Mouse (Mus musculus) adrenal gland (tissue): ENCODE results near the gene Dusp11.
"Not testable (repeated sequence)": the region's sequence is repeated elsewhere in the genome, so short reads cannot be mapped to it uniquely, and the experiment has no call there.

Experiments
- intact Hi-C: fragments of 180-260 bp; cut with DNase I; formaldehyde crosslinking; loops from one replicate; pipeline ENCODE4 v1.15.1; 2025

Gene Dusp11

DNA sequence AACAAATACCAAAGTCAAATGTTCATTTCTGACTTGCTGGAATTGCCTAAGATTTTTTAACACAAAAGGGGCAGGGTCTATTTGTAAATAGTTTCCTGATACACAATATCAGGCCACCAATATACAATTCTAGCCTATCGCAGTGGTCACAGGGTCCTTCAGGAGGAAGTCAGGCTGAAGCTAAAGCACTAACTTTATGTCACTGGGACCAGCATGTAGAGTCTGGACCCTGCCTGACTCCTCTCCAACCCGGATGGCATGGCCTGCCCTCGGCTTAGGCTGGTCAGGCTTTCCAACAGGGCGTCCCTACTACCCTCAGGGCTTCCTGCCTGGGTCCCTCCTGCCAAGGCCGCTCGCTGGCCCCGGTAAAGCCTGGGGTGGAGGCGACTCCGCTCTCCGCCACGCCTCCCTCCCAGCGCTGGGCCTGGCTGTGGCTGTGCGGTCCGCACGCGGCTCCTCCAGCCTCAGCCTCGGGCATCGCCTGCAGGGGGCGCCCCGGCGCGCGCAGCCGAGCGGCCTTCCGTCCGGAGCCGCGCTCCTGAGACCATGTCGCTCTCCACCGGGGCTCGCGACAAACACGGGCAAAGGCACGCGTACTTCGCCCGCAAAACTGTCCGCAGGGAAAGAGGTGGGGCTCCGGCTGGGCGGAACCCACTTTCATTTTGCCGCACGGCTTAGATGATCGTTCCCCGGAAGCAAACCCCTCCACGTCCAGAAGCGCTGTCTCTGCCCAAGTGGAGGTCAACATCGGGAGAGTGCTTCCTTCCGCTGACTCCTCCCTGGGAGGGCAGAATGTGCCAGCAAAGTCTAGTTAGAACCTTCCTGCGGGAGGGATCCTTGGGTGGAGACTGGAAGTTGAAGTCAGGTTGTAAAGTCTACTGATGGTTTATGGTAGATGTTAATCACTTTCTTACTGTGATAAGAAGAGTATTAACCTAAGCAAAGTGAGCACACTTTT is 24.7 kb downstream of the Dusp11 start:
- intact Hi-C loops: not testable (repeated sequence)

DNA sequence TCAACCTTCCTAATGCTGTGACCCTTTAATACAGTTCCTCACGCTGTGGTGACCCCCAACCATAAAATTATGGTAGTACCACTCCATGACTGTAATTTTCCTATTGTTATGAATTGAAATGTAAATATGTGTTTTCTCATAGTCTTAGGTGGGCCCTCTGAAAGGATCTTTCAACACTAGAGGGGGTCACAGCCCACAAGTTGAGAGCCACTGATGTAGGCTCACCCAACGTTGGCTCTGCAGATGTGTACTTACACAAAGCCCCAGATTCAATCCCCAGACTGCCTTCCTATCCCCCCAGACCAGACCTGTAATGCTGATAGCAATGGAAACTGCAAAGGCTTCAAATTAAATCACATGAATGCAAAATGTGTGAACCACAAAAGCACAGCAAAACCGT is 25.8 kb downstream of the Dusp11 start:
- intact Hi-C loops: no loop called here

DNA sequence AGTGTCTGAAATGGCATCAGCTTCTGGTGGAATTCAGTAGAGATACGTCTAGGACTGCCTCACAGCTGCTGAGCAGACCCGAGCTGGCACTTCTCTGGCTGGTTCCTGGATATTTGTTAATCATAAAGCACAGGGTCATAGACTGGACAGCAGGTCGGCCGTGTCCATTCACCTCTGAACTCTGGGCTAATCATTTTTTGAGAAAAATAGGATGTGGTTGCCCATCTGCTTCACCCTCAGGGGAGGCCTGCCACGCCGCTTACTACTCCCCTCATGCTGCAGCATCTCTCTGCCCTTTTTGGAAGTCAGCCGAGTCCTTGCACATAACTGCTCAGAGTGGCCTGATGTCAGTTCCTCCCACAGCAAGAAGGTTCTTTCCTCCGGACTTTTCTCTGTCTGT is 27.4 kb downstream of the Dusp11 start:
- intact Hi-C loops: no loop called here

DNA sequence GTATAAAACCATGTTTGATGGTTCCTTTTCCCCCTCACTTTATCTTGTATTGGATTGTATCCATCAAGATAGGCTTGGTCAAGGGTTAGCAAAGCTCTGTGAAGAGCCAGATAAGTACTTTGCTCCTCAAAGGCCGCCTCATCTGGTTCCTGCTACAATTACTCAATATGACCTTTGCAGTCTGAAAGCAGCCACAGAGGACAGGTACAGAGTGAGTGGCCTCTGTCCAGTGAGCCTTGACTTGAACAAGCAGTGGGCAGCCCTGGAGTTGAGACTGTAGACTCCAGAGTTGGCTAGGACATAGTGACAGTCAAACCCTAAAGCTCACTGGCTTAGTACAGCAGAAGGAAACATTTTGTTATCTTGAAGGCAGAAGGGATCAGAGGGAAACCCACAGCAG is 32.2 kb downstream of the Dusp11 start:
- intact Hi-C loops: no loop called here

DNA sequence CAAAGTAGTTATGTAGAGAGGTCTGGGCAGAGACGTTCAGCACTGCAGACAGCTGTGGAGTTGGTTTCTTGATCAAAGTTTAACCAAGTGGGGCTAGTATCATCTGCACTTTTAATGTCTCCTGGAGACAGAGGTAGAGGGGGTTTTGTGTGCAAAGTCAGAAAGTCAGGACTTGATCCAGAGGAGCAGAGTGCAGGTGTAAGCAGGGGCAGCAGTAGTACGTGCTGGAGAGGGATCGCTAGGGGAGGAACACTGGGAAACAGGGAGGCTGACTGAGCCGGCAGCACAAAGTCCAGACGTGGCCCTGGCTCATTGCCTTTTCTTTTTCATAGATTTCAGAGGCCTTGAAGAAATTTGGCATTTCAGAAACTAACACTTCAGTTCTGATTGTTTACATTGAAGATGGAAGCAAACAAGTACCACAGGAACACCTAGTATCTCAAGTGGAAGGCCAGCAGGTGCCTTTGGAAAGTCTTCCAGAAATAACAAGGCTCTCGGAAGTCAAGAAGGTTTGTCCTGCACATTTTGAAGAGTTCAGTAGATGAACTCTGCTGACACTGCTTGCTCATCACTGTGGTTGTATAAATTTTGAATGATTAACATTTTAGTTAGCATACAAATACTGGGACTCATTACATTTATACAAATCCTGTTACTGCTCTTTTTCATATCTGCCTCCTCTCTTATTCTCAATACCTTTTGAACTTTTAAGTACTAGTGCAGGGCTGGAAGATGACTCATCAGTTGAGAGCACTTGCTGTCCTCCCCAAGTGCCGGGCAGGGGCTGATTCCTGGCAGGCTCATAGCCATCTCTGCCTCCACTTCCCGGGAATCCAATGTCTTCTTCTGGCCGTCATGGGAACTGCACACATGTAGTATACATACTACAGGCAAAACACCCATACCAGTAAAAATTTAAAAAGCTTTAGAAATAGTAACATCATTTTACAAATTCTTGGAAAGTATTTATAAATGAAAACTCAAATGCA is 33.7 kb downstream of the Dusp11 start:
- intact Hi-C loops: no loop called here

DNA sequence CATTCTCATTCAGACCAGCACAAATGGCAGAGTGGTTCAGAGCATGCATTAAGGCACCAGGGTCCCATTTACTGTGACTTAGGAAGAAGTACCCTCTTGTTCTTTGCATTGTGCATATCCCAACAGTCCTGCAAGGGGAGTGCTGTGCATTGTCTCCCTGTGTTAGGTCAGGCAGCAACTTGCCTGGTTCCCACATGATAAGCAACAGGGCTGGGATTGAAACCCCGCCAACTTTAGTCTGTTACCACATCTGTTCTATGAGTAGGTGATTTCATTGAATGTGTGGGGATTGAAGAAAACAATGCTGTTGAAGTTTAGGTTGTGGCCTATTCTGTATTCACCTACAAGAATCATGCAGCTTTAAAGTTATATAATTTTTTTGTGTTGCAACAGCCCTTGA is 34.8 kb downstream of the Dusp11 start:
- intact Hi-C loops: no loop called here

DNA sequence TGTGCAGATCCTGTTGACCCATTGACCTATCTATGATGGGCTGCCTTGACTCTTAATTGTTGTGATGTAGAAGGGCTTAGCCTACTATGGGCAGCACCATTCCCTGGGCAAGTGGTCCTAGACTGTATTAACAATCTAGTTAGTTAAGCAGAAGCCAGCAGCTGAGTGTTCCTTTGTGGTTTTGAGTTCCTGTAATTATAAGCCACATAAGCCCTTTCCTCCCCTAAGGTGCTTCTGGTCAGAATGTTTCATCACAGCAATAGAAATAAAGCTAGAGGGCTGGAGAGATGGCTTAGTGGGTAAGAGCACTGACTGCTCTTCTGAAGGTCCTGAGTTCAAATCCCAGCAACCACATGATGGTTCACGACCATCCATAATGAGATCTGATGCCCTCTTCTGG is 37.8 kb downstream of the Dusp11 start:
- intact Hi-C loops: no loop called here

DNA sequence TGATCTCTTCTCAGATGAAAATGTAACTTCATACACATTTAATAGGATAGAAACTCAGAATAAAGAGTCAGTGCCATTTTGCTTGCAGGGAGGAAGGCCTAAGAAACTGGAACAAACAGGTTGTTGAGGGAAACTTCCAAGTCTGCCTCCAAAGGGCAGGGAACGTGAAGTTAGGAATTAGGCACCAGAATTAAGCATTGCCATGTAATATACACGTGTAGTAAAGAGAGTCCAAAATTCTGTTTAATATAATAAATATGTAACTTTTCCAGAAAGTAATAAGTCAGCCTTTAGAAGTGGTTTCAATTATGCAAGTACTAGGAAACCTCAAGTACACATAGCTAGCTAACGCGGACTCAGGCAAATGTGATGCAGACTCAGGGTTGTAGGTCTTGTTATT is 42.1 kb downstream of the Dusp11 start:
- intact Hi-C loops: loop anchor here (5.0 kb wide), 1 partner anchor 38 kb away; no protein-coding TSS in a partner anchor

DNA sequence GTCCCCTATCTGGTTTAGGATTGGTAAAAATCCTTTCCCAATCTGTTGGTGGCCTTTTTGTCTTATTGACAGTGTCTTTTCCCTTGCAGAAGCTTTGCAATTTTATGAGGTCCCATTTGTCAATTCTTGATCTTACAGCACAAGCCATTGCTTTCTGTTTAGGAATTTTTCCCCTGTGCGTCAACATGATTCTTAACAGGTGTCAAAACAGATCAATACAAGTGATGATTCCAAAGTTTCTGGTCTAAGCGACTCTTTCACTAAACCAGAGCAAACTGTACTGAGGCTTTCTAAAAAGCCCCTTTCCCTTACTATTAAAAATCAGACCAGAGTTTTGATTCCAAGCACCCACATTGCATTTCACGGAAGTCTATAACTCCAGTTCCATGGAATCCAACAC is 43.1 kb downstream of the Dusp11 start:
- intact Hi-C loops: loop anchor here (5.0 kb wide), 1 partner anchor 39 kb away; no protein-coding TSS in a partner anchor

DNA sequence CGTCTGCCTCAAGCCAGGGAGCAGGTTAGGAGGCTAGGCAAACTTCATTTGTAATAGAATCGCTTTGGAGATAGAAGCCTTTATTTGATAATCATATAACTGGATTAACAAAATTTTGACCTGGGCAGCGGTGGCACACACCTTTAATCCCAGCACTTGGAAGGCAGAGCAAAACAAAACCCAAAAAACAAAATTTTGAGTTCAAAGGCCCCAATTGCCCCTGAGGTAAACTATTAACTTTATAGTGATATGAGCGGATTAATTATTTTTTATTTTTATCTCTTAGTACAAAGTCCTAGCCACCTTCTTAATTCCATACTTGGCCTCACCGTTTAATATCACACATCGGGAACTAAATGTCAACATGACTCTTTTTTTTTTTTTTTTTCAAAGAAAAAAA is 44.9 kb downstream of the Dusp11 start:
- intact Hi-C loops: loop anchor here (5.0 kb wide), 1 partner anchor 41 kb away; no protein-coding TSS in a partner anchor

DNA sequence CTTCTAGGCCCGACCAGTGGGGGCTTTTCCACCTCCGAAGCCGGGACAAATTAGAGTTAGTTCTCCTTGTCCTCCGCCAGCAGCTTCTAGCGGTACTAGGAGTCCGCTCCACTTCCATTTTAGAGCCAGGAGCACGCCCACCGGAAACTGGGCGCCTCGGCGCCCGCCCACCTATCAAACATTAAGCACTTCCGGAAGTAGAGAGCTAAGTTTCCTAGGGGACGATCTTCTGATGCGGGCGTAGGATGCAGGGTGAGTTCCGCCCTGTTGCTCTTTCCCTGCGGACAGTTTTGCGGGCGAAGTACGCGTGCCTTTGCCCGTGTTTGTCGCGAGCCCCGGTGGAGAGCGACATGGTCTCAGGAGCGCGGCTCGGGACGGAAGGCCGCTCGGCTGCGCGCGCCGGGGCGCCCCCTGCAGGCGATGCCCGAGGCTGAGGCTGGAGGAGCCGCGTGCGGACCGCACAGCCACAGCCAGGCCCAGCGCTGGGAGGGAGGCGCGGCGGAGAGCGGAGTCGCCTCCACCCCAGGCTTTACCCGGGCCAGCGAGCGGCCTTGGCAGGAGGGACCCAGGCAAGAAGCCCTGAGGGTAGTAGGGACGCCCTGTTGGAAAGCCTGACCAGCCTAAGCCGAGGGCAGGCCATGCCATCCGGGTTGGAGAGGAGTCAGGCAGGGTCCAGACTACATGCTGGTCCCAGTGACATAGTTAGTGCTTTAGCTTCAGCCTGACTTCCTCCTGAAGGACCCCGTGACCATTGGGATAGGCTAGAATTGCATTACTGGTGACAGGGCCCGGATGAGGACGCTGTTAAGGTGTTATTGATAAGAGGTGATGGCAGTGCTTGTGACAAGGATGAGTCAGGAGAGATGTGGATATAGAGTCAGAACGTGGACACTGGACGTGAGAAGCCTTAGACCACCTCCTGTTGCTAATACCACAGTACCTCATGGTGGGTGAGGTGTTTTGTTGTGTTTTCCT is 45.6 kb downstream of the Dusp11 start, which contains the start of gene Nat8f1:
Gene Nat8f1 (minus strand): TSS at position 149 of the 975 bp plus-strand sequence.
- intact Hi-C loops: loop anchor here (5.0 kb wide), 1 partner anchor 41 kb away; no protein-coding TSS in a partner anchor

DNA sequence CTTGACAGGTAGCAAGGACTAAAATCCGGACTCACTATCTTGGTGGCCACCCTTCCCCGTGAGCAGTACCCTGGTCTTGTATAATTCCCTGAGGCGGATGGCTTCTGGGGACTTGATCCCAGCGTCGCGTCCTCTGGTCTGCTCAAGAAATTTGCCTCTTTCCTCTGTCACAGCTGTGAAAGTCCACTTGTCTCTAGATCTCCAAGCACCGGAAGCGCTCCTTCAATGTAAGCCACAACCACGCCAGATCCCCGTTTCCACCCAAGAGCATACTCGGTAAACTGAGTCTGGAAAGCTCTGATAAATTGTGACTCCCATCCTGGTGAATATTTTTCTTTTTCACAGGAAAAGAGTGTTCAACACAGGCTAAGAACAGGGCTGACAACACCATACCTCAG is 46.3 kb downstream of the Dusp11 start:
- intact Hi-C loops: loop anchor here (5.0 kb wide), 1 partner anchor 42 kb away; no protein-coding TSS in a partner anchor

DNA sequence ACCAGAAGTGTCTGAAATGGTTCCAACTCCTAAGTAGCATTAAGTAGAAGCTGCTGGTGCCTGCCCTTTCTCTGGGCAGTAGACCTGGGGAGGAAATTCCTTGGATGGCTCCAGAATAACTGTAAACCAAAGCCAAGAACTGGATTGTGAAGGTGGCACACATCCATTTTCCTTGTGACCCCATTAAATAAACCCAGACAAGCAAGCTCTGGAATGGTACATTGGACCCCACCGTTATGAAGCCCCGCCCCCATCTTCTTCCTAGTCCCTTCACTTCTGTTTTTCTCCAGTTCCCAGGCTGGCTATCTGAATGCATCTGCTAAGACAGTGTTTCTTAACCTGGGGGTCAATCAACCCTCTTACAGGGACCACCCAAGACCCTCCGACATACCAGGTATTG is 49.9 kb downstream of the Dusp11 start, which contains the start of gene Tprkb:
Gene Tprkb (plus strand): TSS at position 279 of the 400 bp plus-strand sequence.
- intact Hi-C loops: no loop called here

DNA sequence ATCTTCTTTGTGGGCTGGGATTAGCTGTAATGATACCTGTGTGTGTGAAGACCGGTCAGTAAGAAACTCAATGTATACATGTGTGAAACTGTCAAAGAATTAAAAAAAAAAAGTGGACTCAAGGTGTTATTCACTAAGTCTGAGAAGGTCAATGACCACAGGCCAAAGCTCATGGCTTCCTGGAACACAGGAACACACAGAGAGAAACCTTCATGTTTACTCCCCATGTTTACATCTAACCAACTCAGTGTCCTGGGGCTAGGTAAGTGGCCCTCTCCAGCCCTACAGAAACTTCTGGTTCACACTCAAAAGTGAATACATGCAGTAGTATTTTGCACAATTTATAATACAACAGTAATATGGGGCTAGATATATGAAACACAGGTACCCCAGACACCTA is 51.8 kb downstream of the Dusp11 start:
- intact Hi-C loops: no loop called here

DNA sequence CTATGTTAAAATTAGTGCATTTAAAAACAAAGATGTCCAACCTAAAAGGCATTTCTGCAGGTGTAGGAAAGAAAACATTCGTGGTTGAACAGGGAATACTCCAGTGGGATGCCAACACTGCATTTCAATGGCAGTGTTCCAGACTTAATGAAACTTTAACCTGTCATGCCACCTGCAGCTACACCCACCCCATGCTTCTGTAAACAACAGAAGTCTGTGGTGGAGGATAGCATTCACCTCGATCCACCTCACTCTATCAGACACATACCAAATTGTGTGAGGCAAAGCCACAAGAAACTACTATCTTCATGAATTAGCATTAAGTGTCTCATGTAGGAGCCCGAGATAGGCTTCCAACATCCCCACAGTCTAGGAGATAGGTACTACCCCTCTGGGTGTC is 53.1 kb downstream of the Dusp11 start:
- intact Hi-C loops: no loop called here

DNA sequence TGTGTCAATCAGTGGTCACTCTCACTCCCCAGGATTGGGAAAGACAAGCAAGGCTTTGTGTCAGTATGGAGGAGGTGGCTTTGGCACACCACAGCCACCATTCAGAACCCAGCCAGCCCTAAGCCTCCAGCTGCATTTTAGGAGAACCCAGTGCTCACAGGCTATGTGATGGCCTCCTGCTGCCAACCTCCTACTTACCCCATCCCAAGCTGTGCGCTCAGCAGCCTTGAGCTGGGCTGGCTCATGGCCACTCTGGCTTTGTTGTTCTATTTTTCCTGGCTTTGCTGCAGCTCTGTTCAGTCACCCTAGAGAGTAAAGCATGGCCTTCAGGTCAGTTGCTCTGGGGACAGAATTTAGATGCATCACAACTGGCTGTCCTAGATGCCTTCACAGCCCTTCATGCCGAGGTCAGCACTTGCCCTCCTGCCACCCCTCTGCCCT is 54.5 kb downstream of the Dusp11 start:
- intact Hi-C loops: not testable (repeated sequence)

DNA sequence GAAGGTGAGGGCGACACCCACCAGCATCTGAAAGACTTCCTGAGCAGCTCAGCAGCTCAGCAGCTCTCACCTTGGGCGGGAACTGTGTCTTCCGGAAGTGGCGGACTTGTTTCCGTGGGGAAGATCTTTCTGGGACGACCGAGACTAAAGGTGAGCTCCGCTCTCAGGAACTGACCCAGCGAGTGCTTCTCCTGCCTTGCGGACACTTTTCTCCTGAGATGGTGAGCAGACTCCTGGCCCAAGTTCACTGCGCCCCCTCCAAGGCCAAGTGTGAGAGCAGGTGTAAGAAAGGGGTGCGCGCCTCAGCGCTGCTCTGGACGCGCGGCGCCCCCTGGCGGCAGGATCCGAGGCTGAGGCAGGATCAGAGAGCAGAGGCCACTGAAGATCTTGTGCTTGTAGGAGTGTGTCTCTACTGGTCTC is 56.8 kb downstream of the Dusp11 start, which contains the start of gene Nat8f4:
Gene Nat8f4 (minus strand): TSS at position 243 of the 420 bp plus-strand sequence.
- intact Hi-C loops: not testable (repeated sequence)

DNA sequence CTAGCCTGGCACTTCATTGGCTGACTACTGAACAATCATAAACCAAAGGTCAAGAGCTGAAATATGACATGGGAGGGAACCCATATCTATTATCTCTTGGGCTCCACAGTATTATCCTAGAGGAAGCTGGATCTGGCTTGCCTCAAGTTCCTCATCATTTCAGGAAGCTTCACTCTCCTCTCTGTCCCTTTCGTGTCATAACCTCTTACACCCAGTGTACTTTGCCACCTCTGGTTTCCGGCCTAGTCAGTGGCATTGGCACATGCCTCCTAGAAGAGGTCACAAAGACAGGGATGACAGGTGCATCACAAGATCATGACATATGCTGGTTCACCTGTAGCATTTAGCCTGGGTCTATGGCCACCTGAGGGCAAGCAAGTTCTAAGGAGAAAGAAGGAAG is 59.2 kb downstream of the Dusp11 start:
- intact Hi-C loops: no loop called here

DNA sequence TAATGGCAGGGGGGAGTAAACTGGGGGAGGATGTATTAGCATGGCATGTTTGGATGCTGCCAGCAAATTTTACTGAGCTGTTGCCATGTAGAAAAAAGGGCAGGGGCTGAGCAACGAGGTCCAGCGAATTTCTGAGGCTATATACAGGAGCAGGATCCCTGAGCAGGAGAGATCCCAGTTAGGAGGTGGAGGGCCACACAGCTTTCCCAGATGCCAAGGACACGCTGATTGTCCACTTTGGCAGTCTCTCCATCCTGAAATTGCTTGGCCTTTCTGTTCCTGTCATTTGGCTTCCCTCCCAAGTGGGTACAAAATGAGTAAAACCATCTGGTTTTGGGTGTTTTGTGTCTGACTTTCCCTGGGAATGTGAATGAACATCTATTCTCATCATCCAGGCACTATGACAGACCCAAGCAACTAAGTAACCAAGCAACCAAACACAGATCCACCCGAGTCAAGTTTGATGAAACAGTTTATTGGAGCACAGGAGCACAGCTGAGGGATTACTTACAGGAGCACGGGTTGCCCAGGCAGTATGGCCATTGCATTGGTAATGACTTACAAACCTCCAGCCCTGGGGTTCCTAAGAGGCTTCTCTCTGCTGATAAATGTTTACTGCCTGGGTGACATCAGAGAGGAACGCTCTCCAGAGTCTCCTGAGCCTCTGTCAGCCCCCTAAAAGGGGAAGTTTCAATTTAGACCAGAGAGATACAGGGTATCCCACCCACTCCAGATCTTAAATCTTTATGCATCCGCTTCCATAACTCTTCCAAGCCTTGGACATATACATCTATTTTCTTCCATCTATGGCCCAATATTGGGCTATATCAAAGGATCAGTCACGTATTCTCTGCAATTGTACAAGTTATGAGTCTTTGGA is 62.6 kb downstream of the Dusp11 start:
- intact Hi-C loops: loop anchor here (5.0 kb wide), 2 partner anchors 67 to 108 kb away; partner anchors contain the start of gene Nat8
